In genomic region chr7:128369366-128369765, GRCm38 (mm10) we compare ENCODE assay signal across 27 mouse cellular contexts. TPM values are rescaled to one million over a fixed set of nuclear protein-coding genes. Genes with fewer than 3 reads are reported as not detected.
DNase-seq lines count a peak whose midpoint lies in the region; ATAC-seq and TF ChIP-seq lines count a peak whose summit lies in the region.
"Had no signal": no experiment of that assay in that cellular context is flagged by ENCODE, and none has a peak within 500 bp of the region (broad histone marks: within the 10 kb centered on the region; RNA-seq: fewer than 3 reads in every experiment).

No protein-coding gene starts in this region.

- peak; percentile 49; the same call in 1 of the 2 replicates for ATAC-seq in intestine, embryonic 15.5 days
- no peak for ATAC-seq in intestine, postnatal 0 days
- peak; percentile 59 for ATAC-seq in lung, postnatal 0 days
- ATAC-seq: liver, embryonic 12.5 days had no signal

- peaks cover 5% of the 10 kb centered on the region; the same call in 1 of the 2 replicates for H3K36me3 ChIP-seq in intestine, embryonic 15.5 days
- H3K36me3 ChIP-seq in intestine, postnatal 0 days (ENCODE audit: control insufficient read depth, insufficient read depth): no peaks in the 10 kb centered on the region
- no peaks in the 10 kb centered on the region for H3K36me3 ChIP-seq in lung, postnatal 0 days (ENCODE audit: insufficient read depth, low read length)
- no peaks in the 10 kb centered on the region for H3K36me3 ChIP-seq in small intestine, adult 2 months (ENCODE audit: control insufficient read depth, insufficient read depth, low read length)
- peaks cover 10% of the 10 kb centered on the region for H3K36me3 ChIP-seq in heart, embryonic 10.5 days
- H3K36me3 ChIP-seq: embryonic facial prominence, embryonic 13.5 days; forebrain, embryonic 12.5 days; heart, embryonic 15.5 days had no signal

- H3K9ac ChIP-seq in intestine, embryonic 15.5 days: no peak overlapping the region
- H3K9ac ChIP-seq in intestine, postnatal 0 days (ENCODE audit: low read depth, low read length): no peak overlapping the region
- no peak overlapping the region for H3K9ac ChIP-seq in lung, postnatal 0 days (replicated peaks; ENCODE audit: low read depth)
- H3K9ac ChIP-seq: embryonic facial prominence, embryonic 13.5 days; forebrain, embryonic 12.5 days; heart, embryonic 15.5 days; hindbrain, embryonic 14.5 days; limb, embryonic 13.5 days; liver, embryonic 12.5 days; neural tube, embryonic 15.5 days; stomach, embryonic 15.5 days had no signal

- TF ChIP-seq EP300 in lung, postnatal 0 days (IDR thresholded peaks at IDR 0.05): no peak

- whole genome bisulfite sequencing in intestine, embryonic 15.5 days: 39% methylated on average over 12 of the region's 12 CpGs
- whole genome bisulfite sequencing in intestine, postnatal 0 days: 53% methylated on average over 12 of the region's 12 CpGs
- 46% methylated on average over 12 of the region's 12 CpGs for WGBS in lung, postnatal 0 days
- 63% methylated on average over 12 of the region's 12 CpGs for WGBS in small intestine, adult 2 months
- WGBS in heart, embryonic 10.5 days: 72% methylated on average over 12 of the region's 12 CpGs

- H3K4me2 ChIP-seq in intestine, embryonic 15.5 days (replicated peaks): no peak overlapping the region
- H3K4me2 ChIP-seq in intestine, postnatal 0 days (replicated peaks; ENCODE audit: low read depth): no peak overlapping the region
- H3K4me2 ChIP-seq in lung, postnatal 0 days (replicated peaks; ENCODE audit: low read depth, low read length): 0 out of 2 replicates have a peak overlapping the region, but pooled peaks have one; percentile 5
- H3K4me2 ChIP-seq: embryonic facial prominence, embryonic 13.5 days; forebrain, embryonic 12.5 days; heart, embryonic 15.5 days; hindbrain, embryonic 14.5 days; limb, embryonic 13.5 days; liver, embryonic 12.5 days; midbrain, embryonic 11.5 days; neural tube, embryonic 15.5 days; stomach, embryonic 15.5 days had no signal

- no peaks in the 10 kb centered on the region for H3K27me3 ChIP-seq in intestine, embryonic 15.5 days (replicated peaks)
- no peaks in the 10 kb centered on the region for H3K27me3 ChIP-seq in intestine, postnatal 0 days (replicated peaks; ENCODE audit: control insufficient read depth, insufficient read depth, low read length)
- no peaks in the 10 kb centered on the region for H3K27me3 ChIP-seq in lung, postnatal 0 days (replicated peaks; ENCODE audit: insufficient read depth, low read length)
- H3K27me3 ChIP-seq in small intestine, adult 2 months (ENCODE audit: control insufficient read depth, insufficient read depth, low read length): no peaks in the 10 kb centered on the region
- no peaks in the 10 kb centered on the region for H3K27me3 ChIP-seq in heart, embryonic 10.5 days (ENCODE audit: insufficient read depth, poor library complexity, severe bottlenecking)
- H3K27me3 ChIP-seq: embryonic facial prominence, embryonic 13.5 days; forebrain, embryonic 12.5 days; heart, embryonic 15.5 days; limb, embryonic 13.5 days; liver, embryonic 12.5 days; neural tube, embryonic 15.5 days; stomach, embryonic 15.5 days had no signal

- no peak overlapping the region for H3K4me3 ChIP-seq in intestine, embryonic 15.5 days (replicated peaks)
- H3K4me3 ChIP-seq in intestine, postnatal 0 days (ENCODE audit: low read depth, low read length): no peak overlapping the region
- no peak overlapping the region for H3K4me3 ChIP-seq in lung, postnatal 0 days (ENCODE audit: low read depth, low read length)
- H3K4me3 ChIP-seq in small intestine, adult 2 months (ENCODE audit: low read depth, low read length): no peak overlapping the region
- H3K4me3 ChIP-seq in heart, embryonic 10.5 days: no peak overlapping the region
- H3K4me3 ChIP-seq: embryonic facial prominence, embryonic 13.5 days; erythroblast, embryonic 14.5 days; forebrain, embryonic 12.5 days; heart, embryonic 15.5 days; limb, embryonic 13.5 days; liver, embryonic 12.5 days; neural tube, embryonic 15.5 days; stomach, embryonic 15.5 days had no signal

- no peak overlapping the region; the same call in 1 of the 2 replicates for H3K27ac ChIP-seq in intestine, embryonic 15.5 days
- no peak overlapping the region for H3K27ac ChIP-seq in intestine, postnatal 0 days (ENCODE audit: low read depth, low read length)
- H3K27ac ChIP-seq in lung, postnatal 0 days (ENCODE audit: low read length): 0 out of 2 replicates have a peak overlapping the region, but pooled peaks have one; percentile 47
- peak overlapping the region; percentile 31 for H3K27ac ChIP-seq in small intestine, adult 2 months (ENCODE audit: insufficient read depth, low read depth, low read length)
- no peak overlapping the region for H3K27ac ChIP-seq in heart, embryonic 10.5 days
- H3K27ac ChIP-seq: embryonic facial prominence, embryonic 13.5 days; forebrain, embryonic 12.5 days; heart, embryonic 15.5 days; hindbrain, embryonic 14.5 days; limb, embryonic 13.5 days; liver, embryonic 12.5 days; neural tube, embryonic 15.5 days; stomach, embryonic 15.5 days had no signal

- no peak for TF ChIP-seq CTCF in intestine, postnatal 0 days (IDR thresholded peaks at IDR 0.05; ENCODE audit: low read depth)
- no peak for TF ChIP-seq CTCF in lung, postnatal 0 days (IDR thresholded peaks at IDR 0.05)
- TF ChIP-seq CTCF in small intestine, adult 2 months (IDR thresholded peaks at IDR 0.05; ENCODE audit: extremely low read depth, insufficient read length, insufficient replicate concordance, low read depth, low read length): no peak

- H3K4me1 ChIP-seq in intestine, embryonic 15.5 days (replicated peaks): no peaks in the 10 kb centered on the region
- no peaks in the 10 kb centered on the region; the same call in 1 of the 2 replicates for H3K4me1 ChIP-seq in intestine, postnatal 0 days (replicated peaks; ENCODE audit: control insufficient read depth, insufficient read depth, low read length)
- peaks cover 5% of the 10 kb centered on the region; the same call in 1 of the 2 replicates for H3K4me1 ChIP-seq in lung, postnatal 0 days (ENCODE audit: insufficient read depth, low read depth, low read length)
- H3K4me1 ChIP-seq in small intestine, adult 2 months (ENCODE audit: control insufficient read depth, insufficient read depth, insufficient read length, low read length): peaks cover under 1% of the 10 kb centered on the region
- H3K4me1 ChIP-seq in heart, embryonic 10.5 days: peaks cover 20% of the 10 kb centered on the region
- H3K4me1 ChIP-seq: embryonic facial prominence, embryonic 13.5 days; forebrain, embryonic 12.5 days; limb, embryonic 13.5 days had no signal

- DNase-seq in CD4-positive, CD25-positive, alpha-beta regulatory T cell, adult 2 months (ENCODE audit: low read depth, low spot score): peak; percentile 31
- DNase-seq in lung, postnatal 0 days (ENCODE audit: low spot score): no peak
- no peak for DNase-seq in heart, adult 18-20 months
- DNase-seq in heart, embryonic 10.5 days (ENCODE audit: low spot score): no peak
- DNase-seq: adrenal gland, postnatal 25 days; cerebellum, adult 8-10 months; cerebellum, postnatal 36 days; embryo, embryonic 11 days; gastrocnemius, postnatal 36 days; heart, postnatal 4 days; kidney, adult 9 months; kidney, postnatal 25 days; right cerebral cortex, adult 18-20 months; right cerebral cortex, postnatal 4 days had no signal

- no peaks in the 10 kb centered on the region for H3K9me3 ChIP-seq in intestine, embryonic 15.5 days
- no peaks in the 10 kb centered on the region for H3K9me3 ChIP-seq in intestine, postnatal 0 days (ENCODE audit: control insufficient read depth)
- no peaks in the 10 kb centered on the region for H3K9me3 ChIP-seq in lung, postnatal 0 days (ENCODE audit: low read length)
- H3K9me3 ChIP-seq in heart, embryonic 10.5 days: 0 out of 2 replicates have a peak, but pooled peaks cover 5% of the 10 kb centered on the region
- H3K9me3 ChIP-seq: embryonic facial prominence, embryonic 13.5 days; forebrain, embryonic 12.5 days; heart, embryonic 15.5 days; limb, embryonic 13.5 days; liver, embryonic 12.5 days; neural tube, embryonic 15.5 days; stomach, embryonic 15.5 days had no signal

- TF ChIP-seq POLR2A in small intestine, adult 2 months (IDR thresholded peaks at IDR 0.05; ENCODE audit: low read depth, low read length): no peak

RNA-seq across cellular contexts. Expression of gene Rgs10, which starts 49.2 kb away (rescaled TPM):
- 26.4 and 30.5 TPM in 2 replicates for polyA plus RNA-seq in intestine, embryonic 15.5 days (2015; fragmentation: Nextera tagmentation; extraction: Ambion mirVana)
- 20.9 and 23.8 TPM in 2 replicates for polyA plus RNA-seq in intestine, postnatal 0 days (2015; fragmentation: Nextera tagmentation; extraction: Ambion mirVana)
- 38.7 and 43.1 TPM in 2 replicates for polyA plus RNA-seq in lung, postnatal 0 days (2015; fragmentation: Nextera tagmentation; extraction: Ambion mirVana)
- polyA plus RNA-seq in small intestine, adult 2 months (2012; rRNA removed): 3.4 and 9.0 TPM in 2 replicates
- 10 to 100 TPM; 10.8 to 13.4 TPM for total RNA-seq in heart, adult 18-20 months (2021)
- 16.4 and 19.3 TPM in 2 replicates for polyA plus RNA-seq in heart, embryonic 10.5 days (2016; fragmentation: Nextera tagmentation; extraction: Ambion mirVana)

Comparison
In these comparisons a context has a peak if more than half of its experiments do, and no peak if none do; other contexts are left out.
1. H3K27ac ChIP-seq: peak in lung, postnatal 0 days (single experiment) and small intestine, adult 2 months (single experiment); none in intestine, embryonic 15.5 days (single experiment), intestine, postnatal 0 days (single experiment) and heart, embryonic 10.5 days (single experiment).